Mouse (Mus musculus) lung, adult 2 months (tissue): ENCODE data around the gene Mttp. TPM values are rescaled to one million over a fixed set of nuclear protein-coding genes. Genes with fewer than 3 reads are reported as not detected.
A peak's percentile ranks its signal among the peaks of the same experiment; 100 is the strongest.

Experiments
- DNase-seq: peaks from one replicate; pipeline ENCODE4 v3.0.0; 2022
- H3K4me1 ChIP-seq: fragments of 200-500 bp; 2 replicates; pipeline ENCODE4 v1.6.1; 2011; ENCODE audit warnings: low read length; ENCODE audit not compliant: control insufficient read depth, insufficient read depth
- H3K4me3 ChIP-seq: fragments of 200-500 bp; replicated peaks from 2 replicates; pipeline ENCODE3; 2011; ENCODE audit warnings: low read depth, mild to moderate bottlenecking, control low read depth, low read length; ENCODE audit errors: extremely low read depth
- CTCF ChIP-seq: fragments of 200-500 bp; IDR thresholded peaks from 2 replicates; pipeline ENCODE4 v1.5.1; 2011; ENCODE audit warnings: mild to moderate bottlenecking, low read length, control low read depth; ENCODE audit not compliant: insufficient read depth
- POLR2A ChIP-seq: fragments of 200-500 bp; IDR thresholded peaks from 2 replicates; pipeline ENCODE4 v1.6.1; 2011; ENCODE audit warnings: low read depth, mild to moderate bottlenecking, control low read depth, low read length, borderline replicate concordance; ENCODE audit errors: extremely low read depth
- WGBS: fragments of 180-500 bp; shearing (Covaris S2); methylation state at CpG from one replicate; pipeline ENCODE4 v1.1.7; 2018; 5-methylcytosine and 5-hydroxymethylcytosine counted together
- polyA plus RNA-seq: library from polyadenylated mRNA; depleted of rRNA; stranded (reverse); fragments of >200 nt; gene quantifications from 2 replicates; pipeline ENCODE4 v1.2.3, GENCODE M21; 2012; rRNA removed

The Mttp gene
- polyA plus RNA-seq = 0.70 and 0.91 TPM in 2 replicates

GRCm38 (mm10) chr3:138144642-138145171 lies at the start of gene Mttp:
Gene Mttp (minus strand): TSS chr3:138144968.
- H3K4me1 ChIP-seq = peaks cover 3% of the 10 kb centered on the region; the same call in 1 of the 2 replicates
- TF ChIP-seq CTCF = peak; percentile 38; the same call in 1 of the 2 replicates
- no peak for TF ChIP-seq POLR2A
- WGBS = under 1% methylated on average over 8 of the region's 8 CpGs
- peak; percentile 45 for DNase-seq
- peak within 1 kb of the TSS; percentile 76 for H3K4me3 ChIP-seq

DNA sequence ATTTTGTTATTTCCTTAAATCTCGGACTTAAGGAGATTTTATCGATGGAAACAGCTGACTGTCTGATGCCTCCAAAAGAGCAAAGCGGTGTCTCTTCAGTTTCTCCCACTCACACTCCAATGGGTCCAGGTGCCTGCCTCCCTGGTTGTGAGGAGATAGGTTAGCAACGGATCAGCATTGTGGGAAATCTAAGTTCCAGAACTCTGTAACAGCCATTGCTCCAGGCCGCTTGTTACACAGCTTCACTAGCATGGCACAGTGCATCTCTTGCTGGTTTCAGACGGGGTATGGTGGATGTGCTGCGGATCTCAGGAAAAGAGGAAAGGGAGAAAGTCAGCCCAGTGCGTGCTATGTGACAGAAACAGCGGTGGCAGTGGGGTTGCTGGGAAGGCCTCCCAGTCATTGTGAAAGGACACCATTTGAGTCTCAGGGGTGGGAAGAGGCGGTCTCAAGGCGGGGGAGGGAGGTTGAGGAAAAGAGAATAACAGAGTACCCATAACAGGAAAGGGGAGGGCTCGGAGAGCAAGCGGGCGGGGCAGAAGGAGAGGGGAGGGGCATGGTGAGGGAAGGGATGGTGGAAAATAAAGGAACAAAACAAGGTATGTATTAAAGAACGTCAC lies 49.0 kb upstream of the Mttp start, which contains the start of gene 4930579F01Rik:
4930579F01Rik (minus strand) TSS at position 143 of the 620 bp plus-strand sequence.
- no peak for TF ChIP-seq CTCF
- Histone ChIP-seq H3K4me3 (no peak within 1 kb of the TSS), H3K4me1 (no peaks in the 10 kb centered on the region)
- DNase-seq = no peak
- 77% methylated on average over 15 of the region's 15 CpGs for WGBS

DNA sequence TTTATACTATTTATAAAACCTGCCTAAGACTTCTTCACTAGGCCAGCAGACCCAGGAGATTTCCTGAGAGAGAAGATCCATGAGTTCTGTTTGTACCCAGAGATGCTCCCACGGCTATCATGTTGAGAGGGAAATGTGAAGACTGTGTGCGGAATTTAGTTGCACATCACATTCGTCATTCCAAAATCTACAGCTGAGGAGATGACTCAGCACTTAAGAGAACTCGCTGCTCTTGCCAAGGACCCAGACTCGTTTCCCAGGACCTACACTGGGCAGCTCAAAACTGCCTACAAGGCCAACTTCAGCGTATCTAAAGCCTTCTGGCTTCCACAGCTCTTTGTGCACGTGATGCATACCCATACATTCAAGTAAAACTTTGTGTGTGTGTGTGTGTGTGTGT lies 47.5 kb upstream of the Mttp start:
- 57% methylated on average over 7 of the region's 7 CpGs for WGBS
- H3K4me3 ChIP-seq = no peak overlapping the region
- no peaks in the 10 kb centered on the region for H3K4me1 ChIP-seq
- DNase-seq = no peak
- no peak for TF ChIP-seq POLR2A
- TF ChIP-seq CTCF = no peak

GRCm38 (mm10) chr3:138185995-138186930 lies 41.5 kb upstream of the Mttp start:
- TF ChIP-seq CTCF (no peak), POLR2A (no peak)
- Histone ChIP-seq H3K4me1 (no peaks in the 10 kb centered on the region; the same call in 1 of the 2 replicates), H3K4me3 (no peak overlapping the region)
- WGBS = 88% methylated on average over 26 of the region's 26 CpGs
- no peak for DNase-seq

DNA sequence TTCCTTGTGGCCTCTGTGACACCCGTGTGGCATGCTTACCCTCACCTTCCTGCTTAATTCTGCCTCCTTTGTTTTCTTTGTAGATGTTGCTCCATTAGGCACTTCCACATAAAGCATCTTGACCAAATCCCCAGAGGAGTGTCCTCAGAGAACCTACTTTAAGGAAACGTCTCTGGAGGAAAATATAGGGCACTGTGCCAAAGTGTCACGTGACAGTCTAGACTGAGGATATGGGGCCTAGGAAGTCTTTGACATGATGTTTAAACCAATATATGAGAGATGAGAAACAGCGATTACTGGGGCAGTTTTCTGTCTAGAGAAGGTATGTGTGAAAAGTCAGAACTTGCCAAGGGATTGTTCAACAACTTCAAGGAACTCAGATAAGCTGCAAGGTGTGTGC lies 40.5 kb upstream of the Mttp start:
- no peak for DNase-seq
- H3K4me1 ChIP-seq = no peaks in the 10 kb centered on the region; the same call in 1 of the 2 replicates
- TF ChIP-seq POLR2A (no peak), CTCF (no peak)
- no peak overlapping the region for H3K4me3 ChIP-seq
- WGBS = 20% methylated on average over 4 of the region's 4 CpGs

- WGBS = 75% methylated on average over 7 of the region's 7 CpGs
- DNase-seq = no peak
- TF ChIP-seq POLR2A = no peak
- no peak for TF ChIP-seq CTCF
Measured at GRCm38 (mm10) chr3:138183371-138183770, 38.6 kb upstream of the Mttp start.

GRCm38 (mm10) chr3:138182019-138182418 lies 37.3 kb upstream of the Mttp start:
- no peak for DNase-seq
- WGBS = 75% methylated on average over 2 of the region's 2 CpGs
- Histone ChIP-seq H3K4me3 (no peak overlapping the region), H3K4me1 (no peaks in the 10 kb centered on the region; the same call in 1 of the 2 replicates)
- TF ChIP-seq POLR2A (no peak), CTCF (no peak)

More at GRCm38 (mm10) chr3:138183371-138183770, 38.6 kb upstream of the Mttp start:
- H3K4me3 ChIP-seq = no peak overlapping the region
- H3K4me1 ChIP-seq = no peaks in the 10 kb centered on the region; the same call in 1 of the 2 replicates

GRCm38 (mm10) chr3:138175551-138175950 lies 30.8 kb upstream of the Mttp start:
- TF ChIP-seq POLR2A (no peak), CTCF (no peak)
- no peak for DNase-seq
- no peaks in the 10 kb centered on the region for H3K4me1 ChIP-seq
- no peak overlapping the region for H3K4me3 ChIP-seq
- 74% methylated on average over 6 of the region's 6 CpGs for WGBS

- WGBS = 79% methylated on average over 10 of the region's 10 CpGs
- no peaks in the 10 kb centered on the region for H3K4me1 ChIP-seq
- DNase-seq = no peak
- TF ChIP-seq POLR2A (no peak), CTCF (no peak)
- no peak overlapping the region for H3K4me3 ChIP-seq
Measured at GRCm38 (mm10) chr3:138173291-138173690, 28.5 kb upstream of the Mttp start.
